Mouse (Mus musculus): ENCODE measurements around the gene Atp1b3. TPM values are rescaled to one million over a fixed set of nuclear protein-coding genes. Genes with fewer than 3 reads are reported as not detected.
A peak's percentile ranks its signal among the peaks of the same experiment; 100 is the strongest.
"Not testable (repeated sequence)": the region's sequence is repeated elsewhere in the genome, so short reads cannot be mapped to it uniquely, and the experiment has no call there.

Gene Atp1b3
- total RNA-seq (2021), result 10 to 100 TPM; 28.9 to 32.8 TPM
- long read RNA-seq, experiment 1, transcript Atp1b3-201 (7 exons, 1,994 nt), result major isoform, 22 of 32 reads
- long read RNA-seq, experiment 1, partial matches to known transcripts, result 0 of 32 reads
- long read RNA-seq, experiment 1, other reads (novel, unspliced or antisense), result 10 of 32 reads
- long read RNA-seq, experiment 2, transcript Atp1b3-201 (7 exons, 1,994 nt), result major isoform, 14 of 21 reads
- long read RNA-seq, experiment 2, partial matches to known transcripts, result 3 of 21 reads
- long read RNA-seq, experiment 2, other reads (novel, unspliced or antisense), result 4 of 21 reads

- DNase-seq (ENCODE audit: low spot score), result peak; percentile 99
These were observed at the start of gene Atp1b3 for GRCm38 (mm10) chr9:96364141-96364838. TSS of gene Atp1b3 (minus strand) at chr9:96364442.

- DNase-seq (ENCODE audit: low spot score), result no peak
These were observed 48.7 kb upstream of the Atp1b3 start for GRCm38 (mm10) chr9:96412821-96413405.

DNA sequence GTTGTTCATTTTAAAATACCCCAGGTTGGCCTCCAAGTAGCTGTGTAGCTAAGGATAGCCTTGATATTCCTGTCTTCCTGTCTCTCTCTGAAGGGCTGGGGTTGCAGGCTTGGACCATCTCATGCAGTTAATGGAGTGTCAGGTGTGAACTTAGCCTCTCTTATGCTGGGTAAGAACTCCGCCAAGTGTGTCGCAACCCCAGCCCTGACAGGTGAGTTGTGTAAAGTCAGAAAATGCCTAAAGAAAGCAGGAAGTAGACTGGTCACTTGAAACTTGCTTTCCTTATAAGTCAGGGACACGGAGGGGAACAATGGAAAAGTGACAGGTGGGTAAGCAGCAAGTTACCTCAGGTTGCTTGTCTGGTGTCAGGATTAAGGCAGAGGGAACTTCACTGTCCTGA lies 40.1 kb upstream of the Atp1b3 start:
- no peak for DNase-seq (ENCODE audit: low spot score)

GRCm38 (mm10) chr9:96399916-96400315 lies 35.7 kb upstream of the Atp1b3 start:
- not testable (repeated sequence) for DNase-seq (ENCODE audit: low spot score)

- DNase-seq (ENCODE audit: low spot score), result no peak
These were observed 35.2 kb upstream of the Atp1b3 start for GRCm38 (mm10) chr9:96399425-96399878.

GRCm38 (mm10) chr9:96398614-96399013 lies 34.4 kb upstream of the Atp1b3 start:
- DNase-seq (ENCODE audit: low spot score), result no peak

GRCm38 (mm10) chr9:96398165-96398564 lies 33.9 kb upstream of the Atp1b3 start:
- no peak for DNase-seq (ENCODE audit: low spot score)

DNA sequence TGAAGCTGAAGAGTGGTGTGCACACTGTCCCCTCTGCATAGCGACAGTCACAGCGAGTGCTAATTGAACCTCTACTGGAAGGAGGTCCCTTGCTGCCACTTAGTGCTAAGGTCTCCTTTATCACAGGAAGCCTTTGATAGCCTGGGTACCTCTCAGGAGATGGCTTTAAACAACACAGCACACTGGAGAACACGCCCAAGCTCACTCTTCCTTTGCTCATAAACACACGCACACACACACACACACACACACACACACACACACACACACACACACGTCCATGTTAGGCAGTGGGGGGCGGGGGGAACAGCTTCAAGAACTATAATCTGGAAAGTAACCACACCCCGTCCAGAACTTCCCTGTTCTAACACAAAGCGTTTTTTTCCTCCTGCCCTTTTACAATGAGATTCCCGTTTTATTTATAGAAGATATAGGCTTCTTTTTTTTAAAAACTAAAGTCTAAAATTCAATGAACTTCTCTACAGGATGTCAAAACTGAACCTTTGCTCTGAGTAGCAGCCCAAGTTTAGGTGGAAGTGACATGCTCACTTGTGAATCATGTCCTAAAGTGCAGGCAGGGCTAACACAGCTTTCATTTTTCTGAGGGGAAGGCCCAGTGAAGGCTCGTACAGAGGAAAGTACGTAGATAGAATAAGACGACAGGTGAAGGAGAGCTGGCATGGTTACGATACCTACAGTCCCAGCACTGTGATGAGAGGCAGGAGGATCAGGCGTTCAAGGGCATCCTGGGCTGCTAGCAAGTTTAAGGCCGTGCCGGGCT lies 30.9 kb upstream of the Atp1b3 start:
- DNase-seq (ENCODE audit: low spot score), result no peak

- no peak for DNase-seq (ENCODE audit: low spot score)
These were observed 29.5 kb upstream of the Atp1b3 start for GRCm38 (mm10) chr9:96393731-96394235.

GRCm38 (mm10) chr9:96393112-96393511 lies 28.9 kb upstream of the Atp1b3 start:
- no peak for DNase-seq (ENCODE audit: low spot score)

DNA sequence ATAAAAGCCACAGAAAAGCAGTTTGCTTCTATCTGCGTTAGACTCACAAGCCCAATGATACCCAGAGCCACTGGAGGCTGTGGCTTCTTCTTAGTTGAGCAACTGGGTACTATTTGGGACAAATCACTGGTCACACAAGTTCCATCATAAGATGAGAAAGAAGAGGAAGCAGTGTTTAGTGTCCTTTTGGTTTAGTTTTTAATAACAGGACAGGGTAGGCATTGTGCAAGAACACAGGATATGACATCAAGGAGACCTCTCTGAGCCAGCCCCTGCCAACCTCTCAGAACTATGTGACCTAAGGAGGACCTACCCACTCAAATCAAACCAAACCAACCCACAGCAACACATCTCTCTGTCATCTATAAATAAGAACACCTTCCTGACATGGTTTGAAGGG lies 27.7 kb upstream of the Atp1b3 start:
- DNase-seq (ENCODE audit: low spot score), result no peak

DNA sequence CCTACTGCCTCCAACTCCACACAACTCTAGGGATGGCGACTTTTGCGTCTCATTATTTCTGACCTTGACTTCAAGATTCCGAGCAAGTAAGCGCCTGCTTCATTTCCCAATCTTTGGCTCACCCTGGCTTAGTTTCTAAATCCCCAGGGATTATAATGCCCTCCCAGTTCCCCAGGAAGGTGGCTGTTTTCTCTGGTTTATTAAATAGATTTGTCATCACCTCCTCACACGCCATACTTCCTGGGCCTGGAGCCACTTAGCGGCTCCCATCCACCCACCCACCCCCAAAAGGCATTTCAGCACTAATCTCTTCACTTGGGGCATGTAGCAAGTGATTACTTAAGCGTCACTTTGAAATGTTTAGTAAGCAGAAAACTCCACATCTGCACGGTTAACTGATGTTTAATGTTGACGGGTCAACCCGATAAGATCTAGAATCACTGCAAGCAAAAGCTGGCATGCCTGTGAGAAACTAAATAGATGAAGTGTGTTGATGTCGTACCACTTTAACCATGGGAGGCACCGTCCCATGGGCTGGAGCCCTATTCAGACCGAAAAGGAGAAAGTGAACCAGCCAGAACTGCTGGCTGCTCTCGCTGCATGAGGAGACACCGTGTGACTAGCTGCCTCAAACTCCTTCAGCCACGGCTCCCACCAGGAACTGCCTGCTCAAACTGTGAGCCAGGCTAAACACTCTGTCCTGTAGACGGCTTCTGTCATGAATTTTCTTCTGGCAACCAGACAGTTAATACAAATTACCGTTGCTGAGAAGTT lies 19.7 kb upstream of the Atp1b3 start:
- DNase-seq (ENCODE audit: low spot score), result no peak

GRCm38 (mm10) chr9:96382756-96383155 lies 18.5 kb upstream of the Atp1b3 start:
- DNase-seq (ENCODE audit: low spot score), result no peak

DNA sequence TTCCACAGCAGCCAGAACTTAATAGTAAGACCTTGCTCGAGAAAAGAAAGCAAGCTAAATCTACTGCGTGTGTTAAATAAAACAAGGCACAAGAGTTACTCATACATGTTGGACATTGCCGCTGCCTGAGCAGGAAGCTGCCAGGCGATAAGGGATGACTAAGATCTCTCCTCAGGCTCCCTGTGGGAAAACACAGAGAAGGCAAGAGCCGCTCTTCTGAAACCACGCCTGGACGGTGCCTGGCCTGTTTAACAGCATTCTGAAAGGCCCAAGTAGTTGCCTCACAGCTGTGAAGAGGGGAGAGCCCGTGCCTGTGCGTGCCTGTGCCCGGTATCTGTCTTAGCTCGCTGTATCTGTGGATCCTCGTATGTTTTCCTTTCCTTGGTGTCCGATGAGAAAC lies 17.2 kb upstream of the Atp1b3 start:
- peak; percentile 31 for DNase-seq (ENCODE audit: low spot score)

GRCm38 (mm10) chr9:96379551-96379950 lies 15.3 kb upstream of the Atp1b3 start:
- DNase-seq (ENCODE audit: low spot score), result no peak

GRCm38 (mm10) chr9:96378747-96379146 lies 14.5 kb upstream of the Atp1b3 start:
- no peak for DNase-seq (ENCODE audit: low spot score)

DNA sequence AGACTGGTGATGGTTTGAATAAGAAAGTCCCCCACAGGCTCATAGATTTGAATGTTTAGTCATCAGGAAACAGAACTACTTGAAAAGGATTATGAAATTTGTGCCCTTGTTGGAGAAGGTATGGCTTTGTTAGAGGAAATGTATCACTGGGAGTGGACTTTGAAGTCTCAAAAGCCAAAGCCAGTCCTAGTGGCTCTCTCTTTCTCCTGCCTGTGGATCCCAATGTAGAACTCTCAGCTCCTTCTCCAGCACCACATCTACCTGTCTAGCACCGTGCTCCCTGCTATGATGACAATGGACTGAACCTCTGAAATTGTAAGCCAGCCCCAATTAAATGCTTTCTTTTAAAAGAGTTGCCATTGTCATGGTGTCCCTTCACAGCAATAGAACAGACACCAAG lies 12.9 kb upstream of the Atp1b3 start:
- no peak for DNase-seq (ENCODE audit: low spot score)

DNA sequence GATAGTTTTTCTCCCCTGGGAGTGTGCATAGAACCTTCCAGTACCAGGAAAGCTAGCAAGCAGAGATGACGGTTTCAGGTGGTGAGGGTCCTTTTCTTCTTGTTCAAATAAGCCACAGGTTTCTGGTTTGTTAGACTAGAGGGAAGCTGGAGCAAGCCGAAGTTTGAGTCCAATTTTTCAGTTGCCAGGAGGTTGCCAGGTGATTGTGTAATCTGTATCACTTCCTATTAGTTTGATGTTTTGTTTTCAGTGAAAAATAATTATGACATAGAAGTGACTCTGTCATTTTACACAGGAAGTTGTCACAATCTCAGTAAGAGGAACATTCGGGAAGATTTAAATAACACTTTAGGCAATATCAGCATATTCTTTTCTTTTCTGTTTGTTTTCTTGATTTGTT lies 11.6 kb upstream of the Atp1b3 start:
- no peak for DNase-seq (ENCODE audit: low spot score)

- DNase-seq (ENCODE audit: low spot score), result no peak
These were observed 6.8 kb upstream of the Atp1b3 start for GRCm38 (mm10) chr9:96371075-96371474.

DNA sequence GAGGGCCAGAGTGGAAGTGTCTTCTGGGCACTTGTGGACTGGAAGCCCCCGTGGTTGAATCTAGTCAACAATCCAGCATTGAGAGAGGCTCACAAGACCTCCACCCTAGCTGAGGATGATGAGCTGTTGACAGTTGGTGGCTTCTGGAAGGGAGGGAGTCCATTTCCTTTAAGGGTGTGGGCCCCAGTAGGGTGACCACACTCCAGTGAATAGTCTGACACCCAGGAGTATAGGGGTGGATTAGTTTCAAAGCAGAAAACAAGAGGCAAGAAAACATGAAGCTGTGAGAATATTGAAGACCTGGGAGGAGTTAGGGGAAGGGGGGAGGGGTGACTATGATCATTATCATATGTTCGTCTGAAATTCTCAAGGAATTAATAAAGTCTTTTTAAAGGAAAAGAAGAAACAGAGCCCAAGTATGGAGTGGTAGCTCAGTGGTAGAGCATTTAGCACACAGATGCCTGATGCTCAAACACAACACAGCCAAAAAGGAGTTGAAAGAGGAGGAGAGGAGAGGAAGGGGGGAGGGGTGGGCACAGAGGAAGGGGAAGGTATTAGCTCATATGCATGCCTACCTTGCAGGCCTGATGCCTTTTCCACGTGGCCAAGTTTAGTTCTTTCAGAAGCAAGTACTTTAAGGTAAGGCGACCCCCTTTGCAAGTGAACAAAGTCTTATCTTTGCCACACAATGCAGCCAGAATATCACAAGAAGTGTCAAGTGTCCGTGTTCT lies 5.6 kb upstream of the Atp1b3 start:
- DNase-seq (ENCODE audit: low spot score), result no peak
